In genomic region chr8:106817171-106817545, GRCm38 (mm10) we compare ENCODE assay signal across 19 mouse cellular contexts. TPM values are rescaled to one million over a fixed set of nuclear protein-coding genes. Genes with fewer than 3 reads are reported as not detected.
A peak's percentile ranks its signal among the peaks of the same experiment; 100 is the strongest.
DNase-seq lines count a peak whose midpoint lies in the region; ATAC-seq and TF ChIP-seq lines count a peak whose summit lies in the region.
"Had no signal": no experiment of that assay in that cellular context is flagged by ENCODE, and none has a peak within 500 bp of the region (broad histone marks: within the 10 kb centered on the region; RNA-seq: fewer than 3 reads in every experiment).

No protein-coding gene starts in this region.

- H3K4me2 ChIP-seq in kidney, embryonic 15.5 days, result no peak overlapping the region
- H3K4me2 ChIP-seq in forebrain, embryonic 12.5 days, result no peak overlapping the region
- H3K4me2 ChIP-seq in forebrain, embryonic 16.5 days (ENCODE audit: low read length), result no peak overlapping the region
- H3K4me2 ChIP-seq: embryonic facial prominence, embryonic 12.5 days; heart, embryonic 12.5 days; hindbrain, embryonic 13.5 days had no signal

- intact Hi-C loops in left cerebral cortex, postnatal 4 days (cut with DNase I), result no loop called here

- no peak overlapping the region for H3K4me3 ChIP-seq in kidney, embryonic 15.5 days (replicated peaks)
- H3K4me3 ChIP-seq in forebrain, embryonic 12.5 days (replicated peaks), result no peak overlapping the region
- no peak overlapping the region for H3K4me3 ChIP-seq in forebrain, embryonic 16.5 days (replicated peaks; ENCODE audit: low read length)
- no peak overlapping the region for H3K4me3 ChIP-seq in limb, embryonic 10.5 days
- H3K4me3 ChIP-seq: embryonic facial prominence, embryonic 12.5 days; heart, embryonic 12.5 days; hindbrain, embryonic 13.5 days had no signal

- no peaks in the 10 kb centered on the region for H3K27me3 ChIP-seq in kidney, embryonic 15.5 days
- H3K27me3 ChIP-seq in forebrain, embryonic 12.5 days, result no peaks in the 10 kb centered on the region
- no peaks in the 10 kb centered on the region for H3K27me3 ChIP-seq in forebrain, embryonic 16.5 days (replicated peaks; ENCODE audit: control insufficient read depth, insufficient read depth, low read length)
- H3K27me3 ChIP-seq in limb, embryonic 10.5 days (ENCODE audit: low read depth, poor library complexity, severe bottlenecking), result no peaks in the 10 kb centered on the region
- H3K27me3 ChIP-seq: embryonic facial prominence, embryonic 12.5 days; heart, embryonic 12.5 days; hindbrain, embryonic 13.5 days had no signal

- no peak for DNase-seq in kidney, postnatal 10 days
- DNase-seq in brain, embryonic 14.5 days (ENCODE audit: low read depth), result peak; percentile 27
- DNase-seq in limb, embryonic 10.5 days (ENCODE audit: low spot score), result no peak
- DNase-seq in thymus, postnatal 25 days, result no peak
- no peak for DNase-seq in left cerebral cortex, postnatal 4 days
- DNase-seq: adrenal gland, adult 2 months; adrenal gland, postnatal 36 days; cerebellum, adult 11 months; cerebellum, adult 8-10 months; embryo, embryonic 11 days; gastrocnemius, postnatal 10 days had no signal

- peaks cover 5% of the 10 kb centered on the region; the same call in 1 of the 2 replicates for H3K36me3 ChIP-seq in kidney, embryonic 15.5 days
- H3K36me3 ChIP-seq in forebrain, embryonic 12.5 days (replicated peaks), result no peaks in the 10 kb centered on the region
- H3K36me3 ChIP-seq in forebrain, embryonic 16.5 days (ENCODE audit: control insufficient read depth, insufficient read depth), result no peaks in the 10 kb centered on the region
- H3K36me3 ChIP-seq in limb, embryonic 10.5 days, result peaks cover 20% of the 10 kb centered on the region
- H3K36me3 ChIP-seq: hindbrain, embryonic 13.5 days had no signal

- peaks cover 33% of the 10 kb centered on the region for H3K4me1 ChIP-seq in kidney, embryonic 15.5 days
- H3K4me1 ChIP-seq in forebrain, embryonic 12.5 days, result peaks cover 9% of the 10 kb centered on the region; the same call in 1 of the 2 replicates
- peaks cover 13% of the 10 kb centered on the region for H3K4me1 ChIP-seq in forebrain, embryonic 16.5 days (replicated peaks; ENCODE audit: control insufficient read depth, insufficient read depth, low read length)
- peaks cover 9% of the 10 kb centered on the region for H3K4me1 ChIP-seq in limb, embryonic 10.5 days

- no peaks in the 10 kb centered on the region for H3K9me3 ChIP-seq in kidney, embryonic 15.5 days (replicated peaks)
- no peaks in the 10 kb centered on the region for H3K9me3 ChIP-seq in forebrain, embryonic 12.5 days
- H3K9me3 ChIP-seq in forebrain, embryonic 16.5 days (ENCODE audit: control insufficient read depth, low read length), result no peaks in the 10 kb centered on the region
- no peaks in the 10 kb centered on the region for H3K9me3 ChIP-seq in limb, embryonic 10.5 days (replicated peaks)
- H3K9me3 ChIP-seq: embryonic facial prominence, embryonic 12.5 days; heart, embryonic 12.5 days; hindbrain, embryonic 13.5 days had no signal

- H3K9ac ChIP-seq in kidney, embryonic 15.5 days, result no peak overlapping the region
- H3K9ac ChIP-seq in forebrain, embryonic 12.5 days, result no peak overlapping the region
- H3K9ac ChIP-seq in forebrain, embryonic 16.5 days (replicated peaks; ENCODE audit: low read depth, low read length), result no peak overlapping the region
- H3K9ac ChIP-seq: embryonic facial prominence, embryonic 12.5 days; heart, embryonic 12.5 days; hindbrain, embryonic 13.5 days had no signal

- 71% methylated on average over 4 of the region's 4 CpGs for WGBS in kidney, embryonic 15.5 days
- 68% methylated on average over 4 of the region's 4 CpGs for WGBS in forebrain, embryonic 12.5 days
- WGBS in forebrain, embryonic 16.5 days, result 68% methylated on average over 4 of the region's 4 CpGs
- WGBS in limb, embryonic 10.5 days, result 75% methylated on average over 4 of the region's 4 CpGs

- no peak for TF ChIP-seq POLR2A in brain, embryonic 14.5 days (IDR thresholded peaks at IDR 0.05; ENCODE audit: borderline replicate concordance, extremely low read depth, insufficient read depth, insufficient read length, poor library complexity, severe bottlenecking)

- ATAC-seq in kidney, embryonic 15.5 days (replicated peaks; ENCODE audit: low FRiP score), result no peak
- no peak for ATAC-seq in forebrain, embryonic 12.5 days (ENCODE audit: low FRiP score)
- ATAC-seq in forebrain, embryonic 16.5 days, result peak; percentile 38
- ATAC-seq: hindbrain, postnatal 0 days had no signal

- H3K27ac ChIP-seq in kidney, embryonic 15.5 days, result peak overlapping the region; percentile 13; the same call in 1 of the 2 replicates
- H3K27ac ChIP-seq in forebrain, embryonic 12.5 days, result peak overlapping the region; percentile 59; the same call in 1 of the 2 replicates
- H3K27ac ChIP-seq in forebrain, embryonic 16.5 days (ENCODE audit: low read length), result no peak overlapping the region
- no peak overlapping the region for H3K27ac ChIP-seq in limb, embryonic 10.5 days
- H3K27ac ChIP-seq: embryonic facial prominence, embryonic 12.5 days; hindbrain, postnatal 0 days had no signal

- no peak for TF ChIP-seq CTCF in brain, embryonic 14.5 days (IDR thresholded peaks at IDR 0.05; ENCODE audit: borderline replicate concordance, extremely low read depth, insufficient read depth, insufficient read length)

RNA-seq across cellular contexts. Expression of gene Has3, which starts 52.9 kb away (rescaled TPM):
- polyA plus RNA-seq in kidney, embryonic 15.5 days (2015; fragmentation: Nextera tagmentation; extraction: Ambion mirVana), result 1.2 and 1.5 TPM in 2 replicates
- polyA plus RNA-seq in brain, embryonic 14.5 days (2012; rRNA removed), result 8.0 and 9.0 TPM in 2 replicates
- polyA plus RNA-seq in forebrain, embryonic 12.5 days (2016; fragmentation: Nextera tagmentation; extraction: Ambion mirVana), result 0.56 and 0.62 TPM in 2 replicates
- polyA plus RNA-seq in forebrain, embryonic 16.5 days (2015; fragmentation: Nextera tagmentation; extraction: Ambion mirVana), result 0.96 and 1.7 TPM in 2 replicates
- 0.06 and 0.13 TPM in 2 replicates for polyA plus RNA-seq in limb, embryonic 10.5 days (2016; fragmentation: Nextera tagmentation; extraction: Ambion mirVana)
- total RNA-seq in left cerebral cortex, postnatal 4 days (2021), result 10 to 100 TPM; 16.7 to 17.7 TPM
- total RNA-seq: hematopoietic stem cell, adult 5-6 weeks had no signal

Comparison
In these comparisons a context has a peak if more than half of its experiments do, and no peak if none do; other contexts are left out.
1. H3K27ac ChIP-seq: peak in kidney, embryonic 15.5 days (single experiment) and forebrain, embryonic 12.5 days (single experiment); none in forebrain, embryonic 16.5 days (single experiment) and limb, embryonic 10.5 days (single experiment).